Mouse (Mus musculus) urinary bladder, postnatal 25 days (tissue): Measurements from ENCODE around the gene Rims3.

Experiments
- DNase-seq: peaks from one replicate; pipeline ENCODE4 v3.0.0; 2022; ENCODE audit warnings: low spot score

Rims3 gene

GRCm38 (mm10) chr4:120854588-120855319, at the start of gene Rims3:
TSS of gene Rims3 (plus strand) at chr4:120854816.
- peak; percentile 26 for DNase-seq

DNA sequence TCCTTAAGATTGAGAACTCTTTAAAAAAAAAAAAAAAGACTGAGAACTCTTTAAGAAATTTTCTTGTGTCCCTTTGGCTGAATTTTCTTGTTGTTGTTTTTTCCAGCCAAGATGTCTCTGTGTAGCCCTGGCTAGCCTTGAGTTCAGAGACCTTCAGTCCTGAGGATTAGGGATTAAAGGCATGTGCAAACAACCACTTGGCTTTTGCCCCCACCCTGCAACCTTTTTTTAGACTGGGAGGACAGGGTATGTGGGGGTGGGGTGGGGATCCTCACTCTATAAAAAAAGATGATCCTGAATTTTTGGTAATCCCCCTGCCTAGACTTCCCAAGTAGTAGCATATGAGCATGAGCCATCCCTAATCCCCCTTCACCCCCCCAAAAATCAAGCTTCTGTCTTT, 48.8 kb upstream of the Rims3 start:
- no peak for DNase-seq

DNA sequence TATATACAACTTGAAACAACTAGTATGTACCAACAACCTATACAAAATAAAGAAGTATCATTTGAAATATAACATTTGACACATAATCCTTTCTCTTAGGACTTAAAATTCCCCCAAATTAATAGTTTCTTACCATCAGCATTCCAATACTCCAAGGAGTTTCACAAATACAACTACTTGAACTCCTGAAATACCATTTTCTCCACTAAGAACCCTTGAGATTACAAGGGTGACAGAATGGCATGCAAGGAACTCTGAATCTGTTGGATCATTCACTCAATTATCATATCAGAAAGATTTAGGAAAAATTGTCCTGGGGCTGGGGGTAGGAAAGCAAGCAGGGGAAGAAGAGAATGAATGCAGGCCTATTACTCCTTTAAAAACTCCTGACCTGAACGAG, 40.9 kb upstream of the Rims3 start:
- no peak for DNase-seq

DNA sequence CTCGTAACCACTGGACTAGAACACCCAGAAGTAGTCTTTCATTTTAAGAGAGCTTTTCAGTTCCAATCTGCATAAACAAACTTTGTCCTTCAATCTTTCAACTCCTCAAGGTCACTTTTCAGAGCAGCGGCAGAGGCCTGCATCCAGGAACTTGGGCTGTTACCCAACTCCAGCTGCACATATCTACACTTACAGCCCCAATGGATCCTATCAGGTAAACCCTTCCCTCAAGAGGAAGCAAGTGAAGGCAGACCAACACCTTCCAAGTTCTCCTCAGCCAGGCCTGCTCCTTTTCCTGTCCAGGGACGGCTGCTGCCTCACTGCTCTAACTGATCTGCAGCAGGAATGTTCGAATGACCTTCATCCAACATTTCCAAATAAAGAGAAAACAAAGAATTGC, 40.4 kb upstream of the Rims3 start:
- DNase-seq = no peak

DNA sequence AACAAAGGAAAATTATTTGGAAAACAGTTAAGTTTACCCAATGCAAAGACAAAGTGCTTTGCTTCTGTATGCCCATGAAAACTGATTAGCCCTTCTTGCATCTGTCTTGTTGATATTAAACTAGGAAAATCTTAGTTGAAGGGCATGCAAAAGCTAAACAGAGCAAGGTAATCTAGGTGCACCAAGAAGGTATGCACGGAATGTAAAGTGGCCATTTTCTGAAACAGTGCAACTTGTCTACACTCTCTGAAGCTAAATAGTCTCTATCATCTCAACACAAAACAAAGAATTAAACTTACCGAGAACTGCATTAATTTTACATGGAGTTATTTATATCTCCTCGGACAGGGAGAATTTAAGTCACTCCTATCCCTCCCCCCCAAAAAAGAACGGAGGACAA, 39.5 kb upstream of the Rims3 start:
- no peak for DNase-seq

- peak; percentile 39 for DNase-seq
Measured at GRCm38 (mm10) chr4:120815622-120816334, 38.8 kb upstream of the Rims3 start.

- no peak for DNase-seq
Measured at GRCm38 (mm10) chr4:120817002-120817774, 37.4 kb upstream of the Rims3 start.

GRCm38 (mm10) chr4:120817951-120818350, 36.7 kb upstream of the Rims3 start:
- DNase-seq = no peak

- DNase-seq = no peak
Measured at GRCm38 (mm10) chr4:120819296-120819695, 35.3 kb upstream of the Rims3 start.

DNA sequence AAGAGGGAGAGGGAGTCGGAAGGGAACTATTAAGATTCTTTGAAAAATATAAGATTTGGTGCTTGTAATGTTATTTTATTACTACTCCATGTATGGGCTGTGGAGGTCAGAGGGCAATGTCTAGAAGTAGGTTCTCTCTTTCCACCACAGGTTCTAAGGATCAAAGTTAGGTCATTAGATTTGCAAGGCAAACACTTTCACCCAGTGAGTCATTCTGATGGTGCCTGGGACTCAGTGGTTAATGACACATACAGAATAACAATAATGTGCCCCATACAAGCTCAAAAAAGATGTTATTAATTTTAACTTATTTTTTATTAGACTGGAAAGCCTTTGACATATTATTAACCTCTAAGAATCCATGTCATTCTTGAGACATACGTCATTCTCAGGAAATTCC, 34.7 kb upstream of the Rims3 start:
- no peak for DNase-seq

DNA sequence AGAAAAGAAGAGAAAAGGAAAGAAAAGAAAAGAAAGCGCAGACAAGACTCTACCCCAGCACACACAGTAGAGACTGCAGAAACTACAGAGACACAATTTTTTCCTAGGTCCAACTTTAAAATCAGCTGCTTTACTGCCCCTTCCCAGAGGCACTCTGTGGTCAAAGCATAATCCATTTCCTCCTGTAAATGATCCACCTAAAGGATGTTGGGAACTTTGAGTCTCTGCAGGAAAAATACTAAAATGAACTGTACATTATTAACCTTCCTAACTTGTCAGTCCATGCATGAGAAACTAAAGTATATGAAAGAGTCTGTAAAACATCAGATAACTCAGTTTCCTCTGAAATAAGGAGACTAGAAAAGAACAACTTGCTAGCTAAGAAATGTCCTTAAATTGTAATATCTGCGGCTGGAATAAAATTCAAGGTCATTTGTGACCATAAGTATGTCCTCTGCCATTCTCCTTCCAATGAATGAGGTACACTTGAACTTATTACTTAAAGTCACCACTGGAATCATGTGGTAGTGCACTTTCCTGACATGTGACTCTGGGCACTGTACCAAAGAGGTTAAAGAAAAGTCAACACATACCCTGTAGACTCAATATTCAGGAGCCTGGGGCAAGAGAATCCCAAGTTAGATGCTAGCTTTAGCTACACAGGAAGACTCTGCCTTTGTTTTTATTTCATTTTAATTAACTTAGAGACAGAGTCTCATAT, 32.3 kb upstream of the Rims3 start:
- DNase-seq = no peak

DNA sequence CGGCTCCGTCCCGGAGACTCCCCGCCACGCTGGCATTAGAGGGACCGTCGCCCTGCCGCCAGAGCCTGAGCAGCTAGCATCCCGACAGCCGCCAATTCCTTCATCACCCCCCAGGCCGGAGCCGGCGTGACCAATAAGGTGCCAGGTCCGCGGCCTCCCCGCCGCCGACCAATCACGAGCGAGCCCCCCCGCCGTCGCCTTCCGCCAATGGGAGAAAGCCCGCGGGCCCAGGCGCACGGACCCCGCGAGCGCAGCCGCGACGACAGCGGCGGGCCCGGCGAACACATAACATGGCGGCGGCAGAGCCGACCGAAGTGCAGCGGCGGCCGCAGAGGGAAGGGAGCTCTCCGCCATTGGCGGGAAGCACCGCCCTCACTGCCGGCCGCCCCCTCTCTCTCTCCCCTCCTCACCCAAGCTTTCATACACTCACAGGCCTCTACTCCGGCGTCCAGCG, 29.5 kb upstream of the Rims3 start:
- DNase-seq = peak; percentile 92

DNA sequence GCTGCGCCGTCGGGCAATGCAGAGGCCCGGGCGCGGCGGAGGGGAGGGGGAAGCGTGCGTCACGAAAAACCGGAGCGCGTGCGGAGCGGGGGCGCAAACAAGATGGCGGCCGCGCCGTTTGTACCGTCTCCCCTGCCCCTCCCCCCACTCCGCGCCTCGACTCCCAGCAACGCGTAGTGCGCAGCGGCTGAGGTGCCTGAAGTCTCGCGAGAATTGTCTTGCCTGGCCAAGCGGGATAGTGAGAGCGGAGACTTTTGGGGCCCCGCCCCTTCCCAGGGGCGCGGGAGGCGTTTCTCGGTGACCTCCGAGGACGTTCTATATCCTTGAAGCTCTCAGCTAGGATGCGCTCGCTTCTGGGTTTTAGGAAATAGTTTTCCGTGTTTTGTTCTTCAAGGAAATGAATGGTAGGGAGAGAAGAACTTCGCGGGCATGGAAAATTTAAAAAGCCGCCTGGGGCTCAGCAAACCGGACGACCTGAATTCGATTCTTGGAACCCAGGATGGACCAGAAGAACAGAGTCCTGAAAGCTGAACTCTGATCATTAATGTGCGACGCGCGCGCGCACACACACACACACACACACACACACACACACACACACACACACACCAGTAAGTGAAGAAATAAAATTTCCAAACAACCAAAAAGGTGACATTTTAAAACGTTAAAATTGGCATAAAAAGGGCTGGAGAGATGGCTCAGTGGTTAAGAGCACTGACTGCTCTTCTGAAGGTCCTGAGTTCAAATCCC, 28.9 kb upstream of the Rims3 start:
- peak; percentile 98 for DNase-seq

- DNase-seq = no peak
Measured at GRCm38 (mm10) chr4:120826418-120826817, 28.2 kb upstream of the Rims3 start.

- DNase-seq = no peak
Measured at GRCm38 (mm10) chr4:120830767-120831166, 23.8 kb upstream of the Rims3 start.

GRCm38 (mm10) chr4:120831472-120831871, 23.1 kb upstream of the Rims3 start, which contains the start of gene Nfyc:
TSS of gene Nfyc (minus strand) at chr4:120831572.
- DNase-seq = no peak

- no peak for DNase-seq
Measured at GRCm38 (mm10) chr4:120841342-120841741, 13.3 kb upstream of the Rims3 start.

DNA sequence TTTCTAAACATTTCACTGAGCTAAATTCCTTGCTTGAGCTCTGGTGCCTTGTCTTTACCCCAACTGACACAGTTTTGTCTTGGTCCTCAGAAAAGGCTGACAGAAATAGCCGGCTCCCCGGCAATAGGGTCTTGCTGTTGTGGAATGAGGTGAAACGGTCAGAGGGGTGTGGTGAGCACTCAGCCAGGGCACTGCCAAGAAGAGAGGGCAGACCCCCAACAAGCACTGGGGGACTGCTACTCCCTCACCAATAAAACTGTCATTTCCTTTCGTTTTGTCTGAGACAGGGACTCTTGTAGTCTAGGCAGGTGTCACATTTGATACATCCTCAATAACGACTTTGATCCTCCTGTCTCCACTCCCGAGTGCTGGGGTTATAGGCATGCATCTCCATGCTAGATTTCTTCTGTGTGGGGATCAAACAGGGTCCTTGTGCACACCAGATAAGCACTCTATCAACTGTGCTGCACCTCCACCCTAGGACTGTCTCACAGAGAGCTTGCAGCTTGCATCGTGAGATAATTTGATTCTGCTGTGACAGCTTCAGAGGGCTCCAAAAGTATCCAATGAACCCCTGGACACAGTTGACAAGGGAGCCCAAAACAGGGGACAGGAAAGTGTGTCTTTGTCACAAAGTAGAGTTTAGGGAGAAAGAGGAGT, 10.1 kb upstream of the Rims3 start:
- DNase-seq = no peak

GRCm38 (mm10) chr4:120845098-120845497, 9.5 kb upstream of the Rims3 start:
- no peak for DNase-seq

DNA sequence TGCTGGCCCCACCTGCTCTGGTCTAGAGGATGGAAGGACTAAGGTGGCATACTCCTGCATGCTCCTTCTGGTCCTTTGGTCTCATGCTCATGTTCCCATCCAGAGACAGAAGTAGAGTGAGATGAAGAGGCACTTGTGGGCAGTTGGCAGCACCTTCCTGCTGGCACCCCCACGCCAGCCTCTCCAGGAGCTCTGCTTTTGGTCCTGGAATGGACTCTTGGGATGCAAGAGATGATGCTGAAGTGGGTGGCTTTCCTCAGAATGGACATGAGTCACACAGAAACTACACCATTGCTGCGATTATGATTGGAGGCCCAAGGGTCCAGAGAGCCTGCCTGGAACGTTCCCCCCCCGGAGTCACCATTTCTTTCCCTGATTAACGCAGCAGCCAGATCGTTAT, 5.7 kb upstream of the Rims3 start:
- no peak for DNase-seq

- no peak for DNase-seq
Measured at GRCm38 (mm10) chr4:120849451-120849850, 5.2 kb upstream of the Rims3 start.
